Mouse (Mus musculus): ENCODE results near the gene Serpini1. TPM values are rescaled to one million over a fixed set of nuclear protein-coding genes. Genes with fewer than 3 reads are reported as not detected.
"Not testable (repeated sequence)": the region's sequence is repeated elsewhere in the genome, so short reads cannot be mapped to it uniquely, and the experiment has no call there.

Serpini1 gene
- total RNA-seq, 2 experiments from 2014 or later, result 0.14 to 0.63 TPM

- ATAC-seq (replicated peaks; ENCODE audit: low FRiP score, low TSS enrichment, poor library complexity, severe bottlenecking), result no peak
These were observed 73.8 kb downstream of the Serpini1 start for GRCm38 (mm10) chr3:75630988-75631615.

- ATAC-seq (replicated peaks; ENCODE audit: low FRiP score, low TSS enrichment, poor library complexity, severe bottlenecking), result no peak
These were observed 75.9 kb downstream of the Serpini1 start for GRCm38 (mm10) chr3:75633221-75633620.

GRCm38 (mm10) chr3:75633635-75634034 lies 76.3 kb downstream of the Serpini1 start:
- no peak for ATAC-seq (replicated peaks; ENCODE audit: low FRiP score, low TSS enrichment, poor library complexity, severe bottlenecking)

- ATAC-seq (replicated peaks; ENCODE audit: low FRiP score, low TSS enrichment, poor library complexity, severe bottlenecking), result no peak
These were observed 78.3 kb downstream of the Serpini1 start for GRCm38 (mm10) chr3:75635648-75636047.

GRCm38 (mm10) chr3:75639546-75639945 lies 82.2 kb downstream of the Serpini1 start:
- no peak for ATAC-seq (replicated peaks; ENCODE audit: low FRiP score, low TSS enrichment, poor library complexity, severe bottlenecking)

GRCm38 (mm10) chr3:75647542-75647941 lies 90.2 kb downstream of the Serpini1 start:
- ATAC-seq (replicated peaks; ENCODE audit: low FRiP score, low TSS enrichment, poor library complexity, severe bottlenecking), result no peak

- ATAC-seq (replicated peaks; ENCODE audit: low FRiP score, low TSS enrichment, poor library complexity, severe bottlenecking), result no peak
These were observed 90.9 kb downstream of the Serpini1 start for GRCm38 (mm10) chr3:75648226-75648625.

- not testable (repeated sequence) for ATAC-seq (replicated peaks; ENCODE audit: low FRiP score, low TSS enrichment, poor library complexity, severe bottlenecking)
These were observed 93.2 kb downstream of the Serpini1 start for GRCm38 (mm10) chr3:75650416-75651154.

GRCm38 (mm10) chr3:75651603-75652115 lies 94.3 kb downstream of the Serpini1 start:
- ATAC-seq (replicated peaks; ENCODE audit: low FRiP score, low TSS enrichment, poor library complexity, severe bottlenecking), result no peak

GRCm38 (mm10) chr3:75653901-75654300 lies 96.6 kb downstream of the Serpini1 start:
- ATAC-seq (replicated peaks; ENCODE audit: low FRiP score, low TSS enrichment, poor library complexity, severe bottlenecking), result not testable (repeated sequence)

- no peak for ATAC-seq (replicated peaks; ENCODE audit: low FRiP score, low TSS enrichment, poor library complexity, severe bottlenecking)
These were observed 98.4 kb downstream of the Serpini1 start for GRCm38 (mm10) chr3:75655578-75656344.

GRCm38 (mm10) chr3:75666962-75667361 lies 109.6 kb downstream of the Serpini1 start:
- ATAC-seq (replicated peaks; ENCODE audit: low FRiP score, low TSS enrichment, poor library complexity, severe bottlenecking), result no peak

GRCm38 (mm10) chr3:75670425-75670824 lies 113.1 kb downstream of the Serpini1 start:
- ATAC-seq (replicated peaks; ENCODE audit: low FRiP score, low TSS enrichment, poor library complexity, severe bottlenecking), result no peak

- no peak for ATAC-seq (replicated peaks; ENCODE audit: low FRiP score, low TSS enrichment, poor library complexity, severe bottlenecking)
These were observed 125.5 kb downstream of the Serpini1 start for GRCm38 (mm10) chr3:75682881-75683280.

- ATAC-seq (replicated peaks; ENCODE audit: low FRiP score, low TSS enrichment, poor library complexity, severe bottlenecking), result peak; percentile 79
These were observed 129.4 kb downstream of the Serpini1 start for GRCm38 (mm10) chr3:75686775-75687174.

- ATAC-seq (replicated peaks; ENCODE audit: low FRiP score, low TSS enrichment, poor library complexity, severe bottlenecking), result 0 out of 2 replicates have a peak, but pooled peaks have one; percentile 62
These were observed 130.0 kb downstream of the Serpini1 start for GRCm38 (mm10) chr3:75687187-75687825.

- no peak for ATAC-seq (replicated peaks; ENCODE audit: low FRiP score, low TSS enrichment, poor library complexity, severe bottlenecking)
These were observed 133.0 kb downstream of the Serpini1 start for GRCm38 (mm10) chr3:75690321-75690720.

GRCm38 (mm10) chr3:75692088-75692487 lies 134.7 kb downstream of the Serpini1 start:
- peak; percentile 62; the same call in 1 of the 2 replicates for ATAC-seq (replicated peaks; ENCODE audit: low FRiP score, low TSS enrichment, poor library complexity, severe bottlenecking)

All from megakaryocyte-erythroid progenitor cell, adult 5-6 weeks (primary cell).